Mouse (Mus musculus) ES-E14 (cell line): ENCODE results near the gene Gpld1. TPM values are rescaled to one million over a fixed set of nuclear protein-coding genes. Genes with fewer than 3 reads are reported as not detected.

ENCODE experiments used
- DNase-seq: peaks from one replicate; pipeline ENCODE4 v3.0.0-alpha.2; 2013; ENCODE audit warnings: low read depth, low spot score
- H3K27ac ChIP-seq: 2 replicates; pipeline ENCODE4 v1.5.1; 2012; ENCODE audit warnings: low read depth, mild to moderate bottlenecking, low read length, moderate library complexity, mixed read lengths; ENCODE audit not compliant: poor library complexity, insufficient read depth, severe bottlenecking
- H3K36me3 ChIP-seq: 2 replicates; pipeline ENCODE4 v1.6.1; 2012; ENCODE audit warnings: mild to moderate bottlenecking, low read length, moderate library complexity, mixed read lengths; ENCODE audit not compliant: control insufficient read depth, poor library complexity, insufficient read depth, severe bottlenecking
- H3K4me1 ChIP-seq, 2 experiments: fragments of 150-350 bp in 1 of 2; sonication (generic) in 1 of 2; 2 replicates each; pipeline ENCODE4 v1.6.1; 2012; ENCODE audit warnings: low read length in 2 of 2, mild to moderate bottlenecking in 1 of 2, mixed read lengths in 1 of 2; ENCODE audit not compliant: control insufficient read depth in 2 of 2, insufficient read depth in 2 of 2, poor library complexity in 1 of 2
- H3K4me3 ChIP-seq, 2 experiments: fragments of 150-350 bp in 1 of 2; sonication (generic) in 1 of 2; 2 replicates each; pipeline ENCODE4 v1.5.1; 2012; ENCODE audit warnings: low read length in 2 of 2, low read depth in 1 of 2, mild to moderate bottlenecking in 1 of 2, mixed read lengths in 1 of 2; ENCODE audit not compliant: insufficient read depth in 1 of 2, poor library complexity in 1 of 2, severe bottlenecking in 1 of 2
- H3K9ac ChIP-seq: 2 replicates; pipeline ENCODE4 v1.6.1; 2012; ENCODE audit warnings: low read depth, mild to moderate bottlenecking, low read length, mixed read lengths; ENCODE audit not compliant: poor library complexity, insufficient read depth, severe bottlenecking
- H3K9me3 ChIP-seq: fragments of 150-350 bp; sonication (generic); 2 replicates; pipeline ENCODE4 v1.6.1; 2012; ENCODE audit warnings: low read depth, mild to moderate bottlenecking, low read length; ENCODE audit not compliant: control insufficient read depth, insufficient read depth
- CHD2 ChIP-seq: IDR thresholded peaks from 2 replicates; pipeline ENCODE4 v1.6.1; 2014; ENCODE audit warnings: mild to moderate bottlenecking, low read depth, low read length, inconsistent platforms
- HCFC1 ChIP-seq: IDR thresholded peaks from 2 replicates; pipeline ENCODE4 v1.6.1; 2012; ENCODE audit warnings: low read length, inconsistent platforms, borderline replicate concordance; ENCODE audit not compliant: insufficient read depth
- MAFK ChIP-seq: IDR thresholded peaks from 2 replicates; pipeline ENCODE4 v1.6.1; 2014; ENCODE audit warnings: mild to moderate bottlenecking, low read depth, low read length, inconsistent platforms; ENCODE audit not compliant: insufficient read depth
- ZC3H11A ChIP-seq: IDR thresholded peaks from 2 replicates; pipeline ENCODE4 v1.6.1; 2012; ENCODE audit warnings: low read depth, mild to moderate bottlenecking, inconsistent platforms, low read length, borderline replicate concordance
- ZNF384 ChIP-seq: IDR thresholded peaks from 2 replicates; pipeline ENCODE4 v1.6.1; 2012; ENCODE audit warnings: low read depth, low read length, inconsistent platforms
- in situ Hi-C, 2 experiments: fragments of 600-800 bp; cut with MboI; formaldehyde crosslinking; loops; one replicate each; pipeline ENCODE4 v1.15.1; 2025; ENCODE audit warnings: low sequenced_read_pairs in 2 of 2, inconsistent platforms in 1 of 2; ENCODE audit not compliant: unreplicated experiment in 2 of 2
- total RNA-seq: library from RNA; depleted of rRNA; stranded (reverse); fragments of 300-350 nt; gene quantifications from 2 replicates; pipeline ENCODE4 v1.2.3, GENCODE M21; 2012

The Gpld1 gene
- total RNA-seq, 1 experiment, result 0.67 TPM

DNA sequence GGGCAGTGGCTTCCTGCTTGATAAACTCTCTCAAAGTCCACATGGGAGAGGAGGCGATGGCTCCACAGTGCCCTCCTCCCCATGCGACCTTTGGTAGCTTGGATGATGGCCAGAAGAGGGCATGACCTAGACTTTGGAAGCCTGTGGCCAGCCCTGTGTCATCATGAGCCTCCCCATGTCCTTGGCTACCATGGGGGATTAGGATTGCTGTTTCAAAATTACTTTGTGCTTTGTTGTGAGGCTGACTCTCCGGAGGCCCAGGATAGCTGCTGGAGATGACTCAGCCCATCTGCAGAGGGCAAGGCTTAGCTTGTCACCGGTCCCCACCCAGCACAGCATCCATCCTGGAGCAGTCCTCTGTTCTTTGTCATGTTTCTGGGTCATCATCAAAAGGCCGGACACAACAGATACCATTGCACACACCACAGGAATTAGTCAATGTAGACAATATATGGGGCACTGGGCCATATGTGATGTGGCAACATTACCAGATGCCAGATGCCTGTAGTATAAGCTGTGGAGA lies 34.9 kb downstream of the Gpld1 start:
- no peak overlapping the region for H3K9ac ChIP-seq
- DNase-seq, result no peak

DNA sequence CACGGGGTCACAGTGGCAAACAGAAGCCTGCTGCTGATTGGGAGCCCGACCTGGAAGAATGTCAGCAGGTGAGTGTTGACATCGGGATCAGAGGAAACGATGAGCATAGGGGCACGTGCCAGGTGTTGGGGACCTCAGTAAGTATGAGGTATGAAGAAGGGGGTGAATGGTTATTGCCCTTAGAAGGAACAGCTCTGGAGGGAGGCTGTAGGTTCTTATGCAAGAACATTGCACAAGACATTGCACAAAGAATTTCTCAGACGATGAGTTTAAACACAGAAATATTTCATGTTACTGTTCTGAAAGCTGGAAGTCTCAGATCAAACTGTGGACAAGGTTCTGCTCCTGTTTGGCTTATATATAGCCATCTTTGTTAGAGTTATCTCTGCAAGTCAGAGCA lies 38.1 kb downstream of the Gpld1 start:
- TF ChIP-seq ZNF384, result no peak
- TF ChIP-seq HCFC1, result no peak
- TF ChIP-seq MAFK, result no peak
- TF ChIP-seq CHD2, result no peak
- TF ChIP-seq ZC3H11A, result no peak
- H3K9me3 ChIP-seq, result no peaks in the 10 kb centered on the region
- H3K27ac ChIP-seq, result no peak overlapping the region
- in situ Hi-C loops, result no loop called here
- H3K9ac ChIP-seq, result no peak overlapping the region
- no peak overlapping the region for H3K4me3 ChIP-seq
- no peaks in the 10 kb centered on the region for H3K36me3 ChIP-seq
- no peaks in the 10 kb centered on the region for H3K4me1 ChIP-seq
- DNase-seq, result no peak

More for the DNA sequence above, 34.9 kb downstream of the Gpld1 start:
- H3K4me3 ChIP-seq, result no peak overlapping the region
- no peaks in the 10 kb centered on the region for H3K9me3 ChIP-seq
- H3K36me3 ChIP-seq, result no peaks in the 10 kb centered on the region
- H3K27ac ChIP-seq, result no peak overlapping the region
- no peaks in the 10 kb centered on the region; a peak in 1 of 4 replicates for H3K4me1 ChIP-seq
- TF ChIP-seq ZNF384, result no peak
- TF ChIP-seq MAFK, result no peak
- no peak for TF ChIP-seq ZC3H11A
- no peak for TF ChIP-seq HCFC1
- TF ChIP-seq CHD2, result no peak
- in situ Hi-C loops, result no loop called here

DNA sequence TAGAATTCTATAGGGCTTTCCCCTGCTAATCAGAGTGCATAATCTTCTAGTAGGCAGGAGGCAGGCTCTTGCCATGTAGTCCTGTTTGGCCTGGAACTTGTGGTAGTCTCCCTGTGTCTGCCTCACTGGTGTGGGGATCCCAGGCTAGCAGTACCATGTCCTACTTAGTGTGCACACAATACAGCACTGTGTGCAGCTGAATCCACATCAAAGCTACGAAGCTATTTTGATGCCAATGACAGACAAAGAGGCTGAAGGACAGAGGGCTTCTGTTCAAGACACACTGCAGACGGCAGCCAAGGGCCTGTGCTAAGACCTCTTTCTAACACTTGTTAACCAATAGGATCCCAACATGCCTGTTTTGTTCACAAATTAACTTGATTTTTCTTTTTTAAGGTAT lies 42.5 kb downstream of the Gpld1 start:
- no peaks in the 10 kb centered on the region for H3K9me3 ChIP-seq
- in situ Hi-C loops, result no loop called here
- H3K4me1 ChIP-seq, result no peaks in the 10 kb centered on the region
- no peak overlapping the region for H3K4me3 ChIP-seq
- H3K9ac ChIP-seq, result no peak overlapping the region
- no peak for DNase-seq
- no peaks in the 10 kb centered on the region for H3K36me3 ChIP-seq
- H3K27ac ChIP-seq, result no peak overlapping the region
- TF ChIP-seq HCFC1 (no peak), CHD2 (no peak), ZC3H11A (no peak), ZNF384 (no peak), MAFK (no peak)

DNA sequence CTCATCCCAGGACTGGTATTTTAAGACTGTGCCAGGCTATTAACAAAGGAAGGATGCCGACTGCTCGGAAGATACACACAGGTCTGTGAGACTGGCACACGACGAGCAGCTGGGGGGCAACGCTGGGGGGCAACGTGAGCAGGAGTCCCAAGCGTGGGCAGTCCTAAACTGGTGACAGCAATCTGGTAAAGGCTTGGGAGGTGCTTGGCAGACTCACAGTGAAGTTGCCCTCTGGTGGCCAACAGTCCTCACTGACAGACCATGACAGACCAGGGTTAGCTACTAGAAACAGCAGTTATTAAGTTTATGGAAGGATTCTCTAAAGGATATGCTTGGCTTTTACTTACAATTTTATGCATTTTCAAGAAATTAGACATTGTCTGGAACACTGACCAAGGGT lies 45.4 kb downstream of the Gpld1 start:
- no peak overlapping the region for H3K9ac ChIP-seq
- no peaks in the 10 kb centered on the region for H3K4me1 ChIP-seq
- no peak for DNase-seq
- no peaks in the 10 kb centered on the region for H3K9me3 ChIP-seq
- H3K4me3 ChIP-seq, result no peak overlapping the region
- H3K36me3 ChIP-seq, result 0 out of 2 replicates have a peak, but pooled peaks cover 2% of the 10 kb centered on the region
- TF ChIP-seq ZC3H11A (0 out of 2 replicates have a peak, but pooled peaks have one; percentile 10), MAFK (no peak), HCFC1 (no peak), CHD2 (no peak), ZNF384 (no peak)
- H3K27ac ChIP-seq, result no peak overlapping the region
- in situ Hi-C loops, result no loop called here

DNA sequence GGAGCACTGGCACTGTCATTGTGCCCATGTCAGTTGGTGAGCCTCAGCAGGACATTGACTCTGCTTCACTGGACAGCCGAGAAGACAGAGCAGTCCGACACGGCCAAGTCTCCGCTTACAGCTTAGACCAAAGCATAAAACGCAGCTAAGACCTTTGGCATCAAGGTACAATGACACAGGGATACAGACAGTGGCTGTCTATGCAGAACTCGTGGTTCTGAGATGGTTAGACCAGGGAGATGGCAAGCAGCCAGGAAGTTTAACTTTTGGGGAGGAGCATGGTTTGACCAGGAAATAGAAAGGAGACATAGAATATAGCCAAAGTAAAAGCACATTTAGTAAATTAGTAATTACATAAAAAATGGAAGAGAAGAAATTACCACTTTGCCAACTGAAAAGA lies 46.1 kb downstream of the Gpld1 start:
- no peak overlapping the region for H3K27ac ChIP-seq
- H3K36me3 ChIP-seq, result 0 out of 2 replicates have a peak, but pooled peaks cover 2% of the 10 kb centered on the region
- no peak overlapping the region for H3K4me3 ChIP-seq
- TF ChIP-seq MAFK, result no peak
- no peak for TF ChIP-seq HCFC1
- TF ChIP-seq CHD2, result no peak
- TF ChIP-seq ZNF384, result no peak
- no peak for TF ChIP-seq ZC3H11A
- H3K9me3 ChIP-seq, result no peaks in the 10 kb centered on the region
- no peak overlapping the region for H3K9ac ChIP-seq
- in situ Hi-C loops, result no loop called here
- H3K4me1 ChIP-seq, result no peaks in the 10 kb centered on the region
- no peak for DNase-seq
